Mouse (Mus musculus): ENCODE results near the gene 4930404H24Rik. TPM values are rescaled to one million over a fixed set of nuclear protein-coding genes. Genes with fewer than 3 reads are reported as not detected.

Gene 4930404H24Rik
- polyA plus RNA-seq, 1 experiment from 2014 or later, result not detected

Other genes with a start within 250 kb of the 4930404H24Rik start
- 11.3 and 12.9 TPM in 2 replicates for gene Kif3b, start 201.4 kb upstream of the 4930404H24Rik start, polyA plus RNA-seq (2015; fragmentation: Nextera tagmentation; extraction: Ambion mirVana)
- gene Asxl1, start 147.0 kb upstream of the 4930404H24Rik start, polyA plus RNA-seq (2015; fragmentation: Nextera tagmentation; extraction: Ambion mirVana), result 12.0 and 12.5 TPM in 2 replicates
- gene Nol4l, start 37.2 kb downstream of the 4930404H24Rik start, polyA plus RNA-seq (2015; fragmentation: Nextera tagmentation; extraction: Ambion mirVana), result 32.1 and 36.7 TPM in 2 replicates
- gene Commd7, start 140.0 kb downstream of the 4930404H24Rik start, polyA plus RNA-seq (2015; fragmentation: Nextera tagmentation; extraction: Ambion mirVana), result 80.2 and 81.1 TPM in 2 replicates
- gene Dnmt3b, start 156.7 kb downstream of the 4930404H24Rik start, polyA plus RNA-seq (2015; fragmentation: Nextera tagmentation; extraction: Ambion mirVana), result 4.1 and 4.8 TPM in 2 replicates
- 0.09 TPM in 1 of 2 replicates, not detected in the other for gene Dnmt3c, start 203.9 kb downstream of the 4930404H24Rik start, polyA plus RNA-seq (2015; fragmentation: Nextera tagmentation; extraction: Ambion mirVana)
- gene Mapre1, start 248.5 kb downstream of the 4930404H24Rik start, polyA plus RNA-seq (2015; fragmentation: Nextera tagmentation; extraction: Ambion mirVana), result 387 and 392 TPM in 2 replicates

All from forebrain, embryonic 13.5 days (tissue).